In genomic region chr16:57389566-57390251, GRCm38 (mm10) we compare ENCODE assay signal across 13 mouse cellular contexts. TPM values are rescaled to one million over a fixed set of nuclear protein-coding genes. Genes with fewer than 3 reads are reported as not detected.
DNase-seq lines count a peak whose midpoint lies in the region; ATAC-seq and TF ChIP-seq lines count a peak whose summit lies in the region.
"Had no signal": no experiment of that assay in that cellular context is flagged by ENCODE, and none has a peak within 500 bp of the region (broad histone marks: within the 10 kb centered on the region; RNA-seq: fewer than 3 reads in every experiment).

No protein-coding gene starts in this region.

- H3K4me3 ChIP-seq in heart, postnatal 0 days (ENCODE audit: low read depth, low read length) = no peak overlapping the region
- H3K4me3 ChIP-seq in layer of hippocampus, adult 2 months = no peak overlapping the region
- H3K4me3 ChIP-seq: forebrain, embryonic 13.5 days; limb, embryonic 13.5 days; myocyte had no signal

- no peaks in the 10 kb centered on the region for H3K9me3 ChIP-seq in heart, postnatal 0 days (replicated peaks; ENCODE audit: control insufficient read depth, low read length)
- H3K9me3 ChIP-seq: forebrain, embryonic 13.5 days; limb, embryonic 13.5 days had no signal

- H3K27me3 ChIP-seq in heart, postnatal 0 days (ENCODE audit: control insufficient read depth, insufficient read depth, low read length) = no peaks in the 10 kb centered on the region
- H3K27me3 ChIP-seq: CH12.LX; forebrain, embryonic 13.5 days; limb, embryonic 13.5 days had no signal

- H3K27ac ChIP-seq in heart, postnatal 0 days (ENCODE audit: low read depth) = peak overlapping the region; percentile 25; the same call in 1 of the 2 replicates
- peak overlapping the region; percentile 64 for H3K27ac ChIP-seq in layer of hippocampus, adult 2 months
- H3K27ac ChIP-seq: forebrain, embryonic 13.5 days; limb, embryonic 13.5 days had no signal

- H3K4me2 ChIP-seq in heart, postnatal 0 days (ENCODE audit: low read depth, low read length) = no peak overlapping the region
- H3K4me2 ChIP-seq: forebrain, embryonic 13.5 days; limb, embryonic 13.5 days had no signal

- 66% methylated on average over 15 of the region's 15 CpGs for WGBS in heart, postnatal 0 days

- no peak for TF ChIP-seq CTCF in heart, postnatal 0 days (IDR thresholded peaks at IDR 0.05; ENCODE audit: low read depth)
- TF ChIP-seq CTCF in layer of hippocampus, adult 2 months (conservative IDR thresholded peaks at IDR 0.05) = no peak

- 0 out of 2 replicates have a peak, but pooled peaks cover 4% of the 10 kb centered on the region for H3K4me1 ChIP-seq in heart, postnatal 0 days (ENCODE audit: control insufficient read depth, insufficient read depth)
- H3K4me1 ChIP-seq: forebrain, embryonic 13.5 days had no signal

- no peaks in the 10 kb centered on the region for H3K36me3 ChIP-seq in heart, postnatal 0 days (replicated peaks; ENCODE audit: control insufficient read depth, insufficient read depth, low read length)
- H3K36me3 ChIP-seq: limb, embryonic 13.5 days had no signal

- TF ChIP-seq EP300 in heart, postnatal 0 days (IDR thresholded peaks at IDR 0.05; ENCODE audit: low read depth) = no peak

- H3K9ac ChIP-seq in heart, postnatal 0 days (replicated peaks; ENCODE audit: low read depth, low read length) = no peak overlapping the region
- H3K9ac ChIP-seq: forebrain, embryonic 13.5 days; limb, embryonic 13.5 days had no signal

- peak; percentile 30 for DNase-seq in heart, postnatal 0 days (ENCODE audit: low spot score)
- DNase-seq in heart, adult 8-10 months (ENCODE audit: low spot score) = no peak
- DNase-seq in brain, embryonic 18.5 days (ENCODE audit: low read depth, low spot score) = peak; percentile 37
- peak; percentile 68 to 86 for DNase-seq in layer of hippocampus, adult 2 months (ENCODE audit: low spot score in 2 of 2)
- DNase-seq in thymus, adult 18-20 months = no peak
- DNase-seq in adrenal gland, adult (ENCODE audit: inconsistent age in 2 of 2, low spot score in 1 of 2) = no peak
- no peak for DNase-seq in cerebellum, adult 9-10 months
- DNase-seq: kidney, adult 18-20 months had no signal

- ATAC-seq in heart, postnatal 0 days (ENCODE audit: insufficient read depth, low read depth) = no peak
- peak; percentile 28; the same call in 1 of the 2 replicates for ATAC-seq in megakaryocyte, adult 5-6 weeks (ENCODE audit: poor library complexity, severe bottlenecking)
- ATAC-seq: forebrain, embryonic 13.5 days had no signal

RNA-seq across cellular contexts. Expression of gene Filip1l, which starts 36.8 kb away (rescaled TPM):
- total RNA-seq in heart, postnatal 0 days (2014; rRNA removed; ENCODE audit: low replicate concordance) = 14.1 and 18.2 TPM in 2 replicates
- polyA plus RNA-seq in heart, postnatal 0 days (2015; fragmentation: Nextera tagmentation; extraction: Ambion mirVana) = 23.8 and 26.0 TPM in 2 replicates
- 10 to 100 TPM; 25.5 to 36.2 (median 31.4) TPM for total RNA-seq in heart, adult 8-10 months (2022)
- total RNA-seq in layer of hippocampus, adult 2 months (2021) = 1 to 10 TPM; 3.2 to 4.0 TPM
- 64.5 and 68.7 TPM in 2 replicates for total RNA-seq in megakaryocyte, adult 5-6 weeks (2015)
- 36.3 and 45.5 TPM in 2 replicates for total RNA-seq in megakaryocyte, adult 5-6 weeks (2017)

Comparison
In these comparisons a context has a peak if more than half of its experiments do, and no peak if none do; other contexts are left out.
1. DNase-seq: peak in heart, postnatal 0 days (single experiment), brain, embryonic 18.5 days (single experiment) and layer of hippocampus, adult 2 months (2 of 2); none in heart, adult 8-10 months (single experiment), thymus, adult 18-20 months (0 of 2), adrenal gland, adult (0 of 2) and cerebellum, adult 9-10 months (single experiment).